Mouse (Mus musculus): ENCODE data around the gene Tmem164. TPM values are rescaled to one million over a fixed set of nuclear protein-coding genes. Genes with fewer than 3 reads are reported as not detected.

Gene Tmem164
- total RNA-seq, 1 experiment from 2014 or later, result 83.8 TPM

GRCm38 (mm10) chrX:142848032-142848431 lies 166.8 kb downstream of the Tmem164 start:
- no peak for ATAC-seq (ENCODE audit: extremely low read depth, insufficient number of reproducible peaks, low FRiP score, poor library complexity, severe bottlenecking)

- ATAC-seq (ENCODE audit: extremely low read depth, insufficient number of reproducible peaks, low FRiP score, poor library complexity, severe bottlenecking), result no peak
Measured at GRCm38 (mm10) chrX:142869844-142870243, 188.6 kb downstream of the Tmem164 start.

DNA sequence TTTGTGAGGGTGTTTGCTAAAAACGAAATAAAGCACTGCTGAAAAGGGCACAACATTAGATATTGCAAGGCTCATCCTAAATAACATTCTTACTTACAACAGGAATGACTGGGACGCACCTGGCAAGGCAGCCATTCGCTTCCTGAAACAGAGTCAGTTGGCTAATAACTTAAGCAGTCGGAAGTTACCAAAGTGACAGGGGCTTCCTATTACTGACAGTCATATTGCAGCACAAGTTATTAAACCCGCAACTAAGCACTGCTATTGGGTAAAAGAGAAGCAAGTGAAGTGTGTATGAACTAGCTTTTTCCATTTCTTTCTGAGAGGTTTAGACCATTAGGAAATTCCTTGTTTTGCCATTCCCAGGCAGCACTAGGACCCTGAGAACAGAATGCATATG lies 201.0 kb downstream of the Tmem164 start:
- no peak for ATAC-seq (ENCODE audit: extremely low read depth, insufficient number of reproducible peaks, low FRiP score, poor library complexity, severe bottlenecking)

DNA sequence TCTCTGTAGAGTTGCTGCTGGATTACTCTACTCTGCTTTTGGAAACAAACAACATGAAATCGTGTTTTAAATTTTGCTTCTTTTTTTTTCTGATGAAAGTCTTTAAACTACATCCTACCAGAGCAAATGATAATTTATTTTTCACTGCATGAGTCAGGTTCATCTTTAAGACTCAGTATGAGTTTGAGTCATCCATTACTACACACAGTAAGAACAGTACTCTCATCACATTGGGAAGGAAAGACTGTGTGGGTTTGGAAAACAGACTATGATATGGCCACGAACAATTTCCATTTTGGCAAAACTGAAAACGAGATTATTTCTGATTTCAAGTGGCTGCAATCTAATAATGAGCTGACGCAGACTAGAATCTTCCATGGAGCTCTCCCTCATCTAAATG lies 202.4 kb downstream of the Tmem164 start:
- ATAC-seq (ENCODE audit: extremely low read depth, insufficient number of reproducible peaks, low FRiP score, poor library complexity, severe bottlenecking), result no peak

GRCm38 (mm10) chrX:142885962-142886361 lies 204.8 kb downstream of the Tmem164 start:
- no peak for ATAC-seq (ENCODE audit: extremely low read depth, insufficient number of reproducible peaks, low FRiP score, poor library complexity, severe bottlenecking)

Measured in neutrophil, adult 5-6 weeks (primary cell).